Mouse (Mus musculus): ENCODE results near the gene Ankef1. TPM values are rescaled to one million over a fixed set of nuclear protein-coding genes. Genes with fewer than 3 reads are reported as not detected.

Gene Ankef1
- polyA plus RNA-seq, 1 experiment: not detected

DNA sequence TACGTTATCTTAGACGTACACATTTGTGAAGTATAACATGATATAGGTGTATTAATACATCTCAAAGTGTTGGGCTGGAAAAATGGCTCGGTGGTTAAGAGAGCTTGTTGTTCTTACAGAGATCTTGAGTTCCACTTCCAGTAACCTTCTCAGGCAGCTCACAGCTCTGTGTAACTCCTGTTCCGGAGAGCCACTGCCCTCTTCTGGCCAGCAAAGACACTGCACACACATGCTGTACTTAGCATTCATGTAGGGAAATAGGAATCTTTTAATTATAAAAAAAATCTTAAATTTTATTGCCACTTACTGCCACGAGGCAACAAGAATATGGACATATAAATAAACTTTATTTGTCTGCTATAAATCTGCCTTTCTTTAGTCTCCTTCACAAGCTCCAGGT lies 56.3 kb downstream of the Ankef1 start:
- Histone ChIP-seq H3ac (ENCODE audit: control insufficient read depth, insufficient read length, low read depth) (no peak overlapping the region), H3K27me3 (ENCODE audit: control insufficient read depth, insufficient read depth, insufficient read length) (no peaks in the 10 kb centered on the region), H3K79me2 (ENCODE audit: control insufficient read depth, insufficient read depth) (no peaks in the 10 kb centered on the region), H3K4me3 (ENCODE audit: insufficient read depth, poor library complexity, severe bottlenecking) (no peak overlapping the region), H3K79me3 (ENCODE audit: low read depth) (no peaks in the 10 kb centered on the region), H3K36me3 (ENCODE audit: control insufficient read depth, insufficient read depth) (no peaks in the 10 kb centered on the region)
- no peak for TF ChIP-seq MYOD1 (IDR thresholded peaks at IDR 0.05; ENCODE audit: control insufficient read depth, insufficient read length, low read depth)

GRCm38 (mm10) chr2:136562336-136562735 lies 60.6 kb downstream of the Ankef1 start:
- Histone ChIP-seq H3K4me3 (ENCODE audit: insufficient read depth, poor library complexity, severe bottlenecking) (no peak overlapping the region), H3K36me3 (ENCODE audit: control insufficient read depth, insufficient read depth) (no peaks in the 10 kb centered on the region), H3K27me3 (ENCODE audit: control insufficient read depth, insufficient read depth, insufficient read length) (no peaks in the 10 kb centered on the region), H3K79me2 (ENCODE audit: control insufficient read depth, insufficient read depth) (no peaks in the 10 kb centered on the region), H3ac (ENCODE audit: control insufficient read depth, insufficient read length, low read depth) (no peak overlapping the region), H3K79me3 (ENCODE audit: low read depth) (no peaks in the 10 kb centered on the region)
- TF ChIP-seq FOSL1 (IDR thresholded peaks at IDR 0.05; ENCODE audit: insufficient read depth, low read length, poor library complexity, severe bottlenecking): no peak
- no peak for TF ChIP-seq CEBPB (IDR thresholded peaks at IDR 0.05; ENCODE audit: low read depth)
- TF ChIP-seq MYOG (IDR thresholded peaks at IDR 0.05; ENCODE audit: control insufficient read depth, extremely low read depth, insufficient read length): no peak
- no peak for TF ChIP-seq CTCF (IDR thresholded peaks at IDR 0.05; ENCODE audit: control insufficient read depth, insufficient read depth, insufficient read length)
- no peak for TF ChIP-seq MAX (IDR thresholded peaks at IDR 0.05)
- TF ChIP-seq MYOD1 (IDR thresholded peaks at IDR 0.05; ENCODE audit: control insufficient read depth, insufficient read length, low read depth): no peak
- no peak for TF ChIP-seq USF1 (IDR thresholded peaks at IDR 0.05; ENCODE audit: low read depth)

DNA sequence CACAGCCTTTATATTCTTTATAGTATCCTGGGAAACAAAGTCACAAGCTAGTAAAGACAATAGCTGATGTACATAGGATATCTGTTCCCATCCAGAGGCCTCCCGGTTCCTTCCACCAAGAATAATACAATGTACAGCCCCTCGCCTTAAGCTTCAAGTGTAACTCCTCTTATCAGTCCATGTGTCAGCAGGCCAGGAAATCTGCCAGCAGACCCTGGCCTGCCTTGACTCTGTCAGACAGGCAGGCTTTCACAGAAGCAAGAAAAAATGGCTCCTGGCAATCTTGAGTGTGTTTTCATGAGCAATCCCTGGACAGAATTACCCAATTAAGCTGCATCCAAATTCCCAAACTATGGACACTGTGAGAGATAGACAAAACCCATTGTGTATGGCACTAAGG lies 69.1 kb downstream of the Ankef1 start:
- no peaks in the 10 kb centered on the region for H3K36me3 ChIP-seq (ENCODE audit: control insufficient read depth, insufficient read depth)
- H3K79me2 ChIP-seq (ENCODE audit: control insufficient read depth, insufficient read depth): no peaks in the 10 kb centered on the region
- H3K27me3 ChIP-seq (ENCODE audit: control insufficient read depth, insufficient read depth, insufficient read length): no peaks in the 10 kb centered on the region
- H3K4me3 ChIP-seq (ENCODE audit: insufficient read depth, poor library complexity, severe bottlenecking): no peak overlapping the region
- no peak overlapping the region for H3ac ChIP-seq (ENCODE audit: control insufficient read depth, insufficient read length, low read depth)
- TF ChIP-seq MAX (IDR thresholded peaks at IDR 0.05) (no peak), MYOD1 (IDR thresholded peaks at IDR 0.05; ENCODE audit: control insufficient read depth, insufficient read length, low read depth) (no peak), FOSL1 (IDR thresholded peaks at IDR 0.05; ENCODE audit: insufficient read depth, low read length, poor library complexity, severe bottlenecking) (no peak), CEBPB (IDR thresholded peaks at IDR 0.05; ENCODE audit: low read depth) (no peak), USF1 (IDR thresholded peaks at IDR 0.05; ENCODE audit: low read depth) (no peak), MYOG (IDR thresholded peaks at IDR 0.05; ENCODE audit: control insufficient read depth, extremely low read depth, insufficient read length) (no peak), CTCF (IDR thresholded peaks at IDR 0.05; ENCODE audit: control insufficient read depth, insufficient read depth, insufficient read length) (no peak)
- H3K79me3 ChIP-seq (ENCODE audit: low read depth): no peaks in the 10 kb centered on the region

GRCm38 (mm10) chr2:136582762-136583161 lies 81.1 kb downstream of the Ankef1 start:
- no peaks in the 10 kb centered on the region for H3K27me3 ChIP-seq (ENCODE audit: control insufficient read depth, insufficient read depth, insufficient read length)
- no peaks in the 10 kb centered on the region for H3K79me2 ChIP-seq (ENCODE audit: control insufficient read depth, insufficient read depth)
- no peak overlapping the region for H3ac ChIP-seq (ENCODE audit: control insufficient read depth, insufficient read length, low read depth)
- no peaks in the 10 kb centered on the region for H3K79me3 ChIP-seq (ENCODE audit: low read depth)
- no peak overlapping the region for H3K4me3 ChIP-seq (ENCODE audit: insufficient read depth, poor library complexity, severe bottlenecking)
- no peak for TF ChIP-seq MYOG (IDR thresholded peaks at IDR 0.05; ENCODE audit: control insufficient read depth, extremely low read depth, insufficient read length)
- no peak for TF ChIP-seq CTCF (IDR thresholded peaks at IDR 0.05; ENCODE audit: control insufficient read depth, insufficient read depth, insufficient read length)
- TF ChIP-seq MYOD1 (IDR thresholded peaks at IDR 0.05; ENCODE audit: control insufficient read depth, insufficient read length, low read depth): no peak
- TF ChIP-seq USF1 (IDR thresholded peaks at IDR 0.05; ENCODE audit: low read depth): no peak
- no peak for TF ChIP-seq MAX (IDR thresholded peaks at IDR 0.05)
- TF ChIP-seq FOSL1 (IDR thresholded peaks at IDR 0.05; ENCODE audit: insufficient read depth, low read length, poor library complexity, severe bottlenecking): no peak
- no peak for TF ChIP-seq CEBPB (IDR thresholded peaks at IDR 0.05; ENCODE audit: low read depth)
- no peaks in the 10 kb centered on the region for H3K36me3 ChIP-seq (ENCODE audit: control insufficient read depth, insufficient read depth)

DNA sequence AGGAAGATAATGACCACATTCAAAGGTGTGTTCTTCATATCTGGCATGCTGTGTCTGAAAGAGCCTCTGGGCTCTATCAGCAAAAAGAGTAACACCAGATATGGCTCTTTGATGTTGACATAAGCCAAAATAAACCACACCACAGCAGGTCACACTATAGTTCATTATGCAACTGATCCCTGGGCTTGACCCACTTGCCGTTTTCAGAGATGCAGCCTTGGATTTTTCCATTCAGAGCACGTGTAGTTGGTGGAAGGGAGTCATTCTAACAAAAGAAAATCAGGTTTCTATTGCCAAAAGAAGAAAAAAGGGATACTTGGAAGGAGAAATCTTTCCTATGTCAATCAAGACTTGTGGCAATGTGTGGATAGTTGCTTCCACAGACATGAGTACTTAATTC lies 87.1 kb downstream of the Ankef1 start:
- Histone ChIP-seq H3K79me2 (ENCODE audit: control insufficient read depth, insufficient read depth) (no peaks in the 10 kb centered on the region), H3ac (ENCODE audit: control insufficient read depth, insufficient read length, low read depth) (no peak overlapping the region), H3K36me3 (ENCODE audit: control insufficient read depth, insufficient read depth) (no peaks in the 10 kb centered on the region), H3K4me3 (ENCODE audit: insufficient read depth, poor library complexity, severe bottlenecking) (no peak overlapping the region), H3K79me3 (ENCODE audit: low read depth) (no peaks in the 10 kb centered on the region), H3K27me3 (ENCODE audit: control insufficient read depth, insufficient read depth, insufficient read length) (no peaks in the 10 kb centered on the region)
- TF ChIP-seq CEBPB (IDR thresholded peaks at IDR 0.05; ENCODE audit: low read depth) (no peak), MAX (IDR thresholded peaks at IDR 0.05) (no peak), MYOG (IDR thresholded peaks at IDR 0.05; ENCODE audit: control insufficient read depth, extremely low read depth, insufficient read length) (no peak), FOSL1 (IDR thresholded peaks at IDR 0.05; ENCODE audit: insufficient read depth, low read length, poor library complexity, severe bottlenecking) (no peak), CTCF (IDR thresholded peaks at IDR 0.05; ENCODE audit: control insufficient read depth, insufficient read depth, insufficient read length) (no peak), MYOD1 (IDR thresholded peaks at IDR 0.05; ENCODE audit: control insufficient read depth, insufficient read length, low read depth) (no peak), USF1 (IDR thresholded peaks at IDR 0.05; ENCODE audit: low read depth) (no peak)

- no peaks in the 10 kb centered on the region for H3K27me3 ChIP-seq (ENCODE audit: control insufficient read depth, insufficient read depth, insufficient read length)
- no peak overlapping the region for H3ac ChIP-seq (ENCODE audit: control insufficient read depth, insufficient read length, low read depth)
- H3K79me3 ChIP-seq (ENCODE audit: low read depth): no peaks in the 10 kb centered on the region
- no peaks in the 10 kb centered on the region for H3K79me2 ChIP-seq (ENCODE audit: control insufficient read depth, insufficient read depth)
- TF ChIP-seq USF1 (IDR thresholded peaks at IDR 0.05; ENCODE audit: low read depth) (no peak), CTCF (IDR thresholded peaks at IDR 0.05; ENCODE audit: control insufficient read depth, insufficient read depth, insufficient read length) (peak; percentile 17)
- no peaks in the 10 kb centered on the region for H3K36me3 ChIP-seq (ENCODE audit: control insufficient read depth, insufficient read depth)
- H3K4me3 ChIP-seq (ENCODE audit: insufficient read depth, poor library complexity, severe bottlenecking): no peak overlapping the region
Observed at GRCm38 (mm10) chr2:136596451-136596850, 94.7 kb downstream of the Ankef1 start.

Measured in C2C12 (cell line).